Mouse (Mus musculus): ENCODE measurements around the gene Olfr718-ps1. TPM values are rescaled to one million over a fixed set of nuclear protein-coding genes. Genes with fewer than 3 reads are reported as not detected.

Olfr718-ps1 gene
- polyA plus RNA-seq, 1 experiment from 2014 or later, result 0.04 TPM

GRCm38 (mm10) chr5:143175970-143176369 is 28.6 kb upstream of the Olfr718-ps1 start:
- Histone ChIP-seq H3K27ac (ENCODE audit: low read depth, low read length) (no peak overlapping the region), H3K4me1 (ENCODE audit: control insufficient read depth, insufficient read depth, low read length) (peaks cover 11% of the 10 kb centered on the region; the same call in 1 of the 2 replicates), H3K36me3 (ENCODE audit: control insufficient read depth, insufficient read depth, low read length) (peaks cover 61% of the 10 kb centered on the region), H3K4me2 (ENCODE audit: low read depth, low read length) (no peak overlapping the region), H3K9ac (replicated peaks; ENCODE audit: low read depth, low read length) (no peak overlapping the region), H3K4me3 (ENCODE audit: low read depth, low read length) (no peak overlapping the region), H3K27me3 (ENCODE audit: control insufficient read depth, insufficient read depth, low read length) (no peaks in the 10 kb centered on the region), H3K9me3 (ENCODE audit: control insufficient read depth, low read length) (no peaks in the 10 kb centered on the region)
- WGBS, result 97% methylated on average over 4 of the region's 4 CpGs
- ATAC-seq (ENCODE audit: low read depth), result no peak

DNA sequence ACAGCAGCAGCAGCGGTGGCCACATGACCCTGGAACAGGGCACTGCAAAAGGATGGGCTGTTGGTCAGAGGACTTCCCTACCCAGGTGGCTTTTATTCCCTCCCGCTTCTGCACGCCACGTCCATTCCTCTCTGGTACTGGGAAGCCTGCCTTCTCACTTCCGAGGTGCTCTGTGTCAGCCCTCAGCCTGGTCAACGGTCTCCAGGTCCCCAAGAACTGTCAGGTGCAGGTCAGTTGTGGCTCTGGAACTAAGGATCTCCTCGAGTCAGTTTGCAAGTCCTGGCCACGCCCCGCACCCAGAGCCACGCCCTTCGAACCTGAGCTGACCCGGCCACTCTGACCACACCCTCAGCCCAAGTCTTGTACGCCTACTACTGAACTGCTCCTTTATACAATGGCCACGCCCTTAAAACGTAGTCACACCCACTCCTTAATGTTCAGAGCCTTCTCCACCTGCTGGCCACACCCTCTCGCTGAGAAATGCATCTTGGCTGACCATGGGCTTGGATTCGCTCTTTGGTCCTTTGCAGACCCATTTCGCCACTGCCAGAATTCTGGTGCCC is 18.2 kb upstream of the Olfr718-ps1 start:
- Histone ChIP-seq H3K27ac (ENCODE audit: low read depth, low read length) (no peak overlapping the region), H3K36me3 (ENCODE audit: control insufficient read depth, insufficient read depth, low read length) (no peaks in the 10 kb centered on the region), H3K4me1 (ENCODE audit: control insufficient read depth, insufficient read depth, low read length) (no peaks in the 10 kb centered on the region), H3K4me3 (ENCODE audit: low read depth, low read length) (no peak overlapping the region), H3K4me2 (ENCODE audit: low read depth, low read length) (no peak overlapping the region), H3K27me3 (ENCODE audit: control insufficient read depth, insufficient read depth, low read length) (no peaks in the 10 kb centered on the region), H3K9ac (replicated peaks; ENCODE audit: low read depth, low read length) (no peak overlapping the region), H3K9me3 (ENCODE audit: control insufficient read depth, low read length) (no peaks in the 10 kb centered on the region)
- 15% methylated on average over 18 of the region's 18 CpGs for WGBS
- no peak for ATAC-seq (ENCODE audit: low read depth)

DNA sequence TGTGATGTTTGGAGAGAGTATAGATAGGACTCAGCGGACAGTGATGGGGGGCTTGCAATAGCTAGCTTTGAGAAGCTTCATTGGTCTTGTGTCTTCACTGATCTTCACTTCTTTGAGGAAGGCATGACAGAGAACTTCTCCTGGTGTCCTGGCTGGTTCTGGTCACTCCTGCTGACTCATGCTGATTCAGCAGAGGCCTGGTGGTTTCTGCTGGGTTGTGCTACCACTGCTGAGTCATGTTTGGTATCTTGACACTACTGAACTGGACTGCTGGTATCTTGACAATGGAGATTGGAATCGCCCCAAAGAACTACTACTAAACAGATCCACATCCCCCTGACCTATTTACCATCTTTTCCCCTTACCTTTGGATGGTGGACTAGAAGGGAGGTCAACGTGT is 8.2 kb upstream of the Olfr718-ps1 start:
- Histone ChIP-seq H3K9me3 (ENCODE audit: control insufficient read depth, low read length) (no peaks in the 10 kb centered on the region), H3K27ac (ENCODE audit: low read depth, low read length) (no peak overlapping the region), H3K4me3 (ENCODE audit: low read depth, low read length) (no peak overlapping the region), H3K4me2 (ENCODE audit: low read depth, low read length) (no peak overlapping the region), H3K9ac (replicated peaks; ENCODE audit: low read depth, low read length) (no peak overlapping the region), H3K4me1 (ENCODE audit: control insufficient read depth, insufficient read depth, low read length) (no peaks in the 10 kb centered on the region), H3K36me3 (ENCODE audit: control insufficient read depth, insufficient read depth, low read length) (no peaks in the 10 kb centered on the region), H3K27me3 (ENCODE audit: control insufficient read depth, insufficient read depth, low read length) (peaks cover 5% of the 10 kb centered on the region)
- ATAC-seq (ENCODE audit: low read depth), result no peak
- WGBS, result 86% methylated on average over 3 of the region's 3 CpGs

DNA sequence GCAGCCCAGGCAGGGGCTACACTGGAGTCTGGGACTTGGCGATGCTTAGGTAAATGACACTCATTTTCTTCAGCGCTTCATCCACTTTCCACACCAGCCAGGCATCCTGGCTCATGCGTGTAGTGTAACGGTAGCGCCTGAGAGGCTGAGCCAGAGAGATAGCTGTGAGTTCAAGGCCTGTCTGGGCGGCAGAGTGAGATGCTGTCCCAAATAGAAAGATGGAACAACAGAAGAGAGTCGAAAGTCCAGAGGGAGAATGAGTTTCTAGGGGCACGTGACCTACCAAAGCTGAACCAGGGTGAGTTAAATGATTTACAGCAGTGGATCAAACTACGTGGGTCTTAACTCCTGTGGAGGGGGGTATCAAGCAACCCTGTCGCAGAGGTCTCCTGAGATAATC is 6.4 kb upstream of the Olfr718-ps1 start:
- H3K9ac ChIP-seq (replicated peaks; ENCODE audit: low read depth, low read length), result no peak overlapping the region
- H3K4me2 ChIP-seq (ENCODE audit: low read depth, low read length), result no peak overlapping the region
- ATAC-seq (ENCODE audit: low read depth), result no peak
- H3K9me3 ChIP-seq (ENCODE audit: control insufficient read depth, low read length), result no peaks in the 10 kb centered on the region
- no peak overlapping the region for H3K27ac ChIP-seq (ENCODE audit: low read depth, low read length)
- H3K27me3 ChIP-seq (ENCODE audit: control insufficient read depth, insufficient read depth, low read length), result peaks cover 5% of the 10 kb centered on the region
- 92% methylated on average over 10 of the region's 10 CpGs for WGBS
- no peaks in the 10 kb centered on the region for H3K36me3 ChIP-seq (ENCODE audit: control insufficient read depth, insufficient read depth, low read length)
- H3K4me1 ChIP-seq (ENCODE audit: control insufficient read depth, insufficient read depth, low read length), result no peaks in the 10 kb centered on the region
- H3K4me3 ChIP-seq (ENCODE audit: low read depth, low read length), result no peak overlapping the region

DNA sequence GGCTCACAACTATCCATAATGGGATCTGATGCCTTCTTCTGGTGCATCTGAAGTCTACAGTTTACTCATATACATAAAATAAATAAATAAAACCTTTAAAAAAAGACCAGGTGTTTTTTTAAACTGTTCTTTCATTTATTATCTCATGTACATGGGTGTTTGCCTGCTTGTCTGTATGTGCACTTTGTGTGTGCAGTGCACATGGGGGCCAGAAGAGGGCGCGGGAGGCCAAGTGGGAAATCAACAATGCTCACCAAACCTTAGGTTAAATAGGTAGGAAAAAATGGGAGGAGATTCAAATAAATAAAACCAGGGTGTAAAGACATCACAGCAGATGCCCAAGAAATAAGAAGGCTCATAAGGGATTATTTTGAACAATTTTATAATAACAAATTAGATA is 2.7 kb upstream of the Olfr718-ps1 start:
- H3K36me3 ChIP-seq (ENCODE audit: control insufficient read depth, insufficient read depth, low read length), result no peaks in the 10 kb centered on the region
- no peak overlapping the region for H3K4me3 ChIP-seq (ENCODE audit: low read depth, low read length)
- H3K4me2 ChIP-seq (ENCODE audit: low read depth, low read length), result no peak overlapping the region
- H3K9ac ChIP-seq (replicated peaks; ENCODE audit: low read depth, low read length), result no peak overlapping the region
- no peak overlapping the region for H3K27ac ChIP-seq (ENCODE audit: low read depth, low read length)
- no peak for ATAC-seq (ENCODE audit: low read depth)
- no peaks in the 10 kb centered on the region for H3K4me1 ChIP-seq (ENCODE audit: control insufficient read depth, insufficient read depth, low read length)
- no peaks in the 10 kb centered on the region for H3K27me3 ChIP-seq (ENCODE audit: control insufficient read depth, insufficient read depth, low read length)
- WGBS, result 93% methylated on average over 2 of the region's 2 CpGs
- no peaks in the 10 kb centered on the region for H3K9me3 ChIP-seq (ENCODE audit: control insufficient read depth, low read length)

DNA sequence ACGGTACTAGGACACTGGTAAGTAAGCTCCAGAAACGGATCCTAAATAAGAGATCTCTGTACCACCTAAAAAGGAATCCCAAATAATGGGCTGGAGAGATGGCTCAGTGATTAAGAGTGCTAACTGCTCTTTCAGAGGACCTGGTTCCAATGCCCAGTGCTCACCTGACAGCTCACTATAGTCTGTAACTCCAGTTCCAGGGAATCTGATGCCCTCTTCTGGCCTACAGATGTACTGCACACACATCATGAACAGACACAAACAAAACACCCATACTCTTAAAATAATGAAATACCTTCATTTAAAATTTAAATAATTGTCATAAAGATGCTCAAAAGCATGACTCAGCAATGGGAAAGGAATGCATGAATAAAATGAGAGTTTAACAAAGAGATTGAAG is 2.2 kb upstream of the Olfr718-ps1 start:
- H3K4me1 ChIP-seq (ENCODE audit: control insufficient read depth, insufficient read depth, low read length), result no peaks in the 10 kb centered on the region
- no peak overlapping the region for H3K27ac ChIP-seq (ENCODE audit: low read depth, low read length)
- H3K36me3 ChIP-seq (ENCODE audit: control insufficient read depth, insufficient read depth, low read length), result no peaks in the 10 kb centered on the region
- H3K27me3 ChIP-seq (ENCODE audit: control insufficient read depth, insufficient read depth, low read length), result no peaks in the 10 kb centered on the region
- no peaks in the 10 kb centered on the region for H3K9me3 ChIP-seq (ENCODE audit: control insufficient read depth, low read length)
- no peak for ATAC-seq (ENCODE audit: low read depth)
- H3K4me2 ChIP-seq (ENCODE audit: low read depth, low read length), result no peak overlapping the region
- 95% methylated on average over 2 of the region's 2 CpGs for WGBS
- no peak overlapping the region for H3K4me3 ChIP-seq (ENCODE audit: low read depth, low read length)
- H3K9ac ChIP-seq (replicated peaks; ENCODE audit: low read depth, low read length), result no peak overlapping the region

- H3K9me3 ChIP-seq (ENCODE audit: control insufficient read depth, low read length), result no peaks in the 10 kb centered on the region
- ATAC-seq (ENCODE audit: low read depth), result no peak
- no peak overlapping the region for H3K4me3 ChIP-seq (ENCODE audit: low read depth, low read length)
- H3K36me3 ChIP-seq (ENCODE audit: control insufficient read depth, insufficient read depth, low read length), result no peaks in the 10 kb centered on the region
- no peaks in the 10 kb centered on the region for H3K27me3 ChIP-seq (ENCODE audit: control insufficient read depth, insufficient read depth, low read length)
- no peak overlapping the region for H3K4me2 ChIP-seq (ENCODE audit: low read depth, low read length)
- no peak overlapping the region for H3K27ac ChIP-seq (ENCODE audit: low read depth, low read length)
- H3K4me1 ChIP-seq (ENCODE audit: control insufficient read depth, insufficient read depth, low read length), result no peaks in the 10 kb centered on the region
- H3K9ac ChIP-seq (replicated peaks; ENCODE audit: low read depth, low read length), result no peak overlapping the region
- WGBS, result 88% methylated on average over 5 of the region's 5 CpGs
These were observed 1.3 kb upstream of the Olfr718-ps1 start for GRCm38 (mm10) chr5:143148661-143149060.

DNA sequence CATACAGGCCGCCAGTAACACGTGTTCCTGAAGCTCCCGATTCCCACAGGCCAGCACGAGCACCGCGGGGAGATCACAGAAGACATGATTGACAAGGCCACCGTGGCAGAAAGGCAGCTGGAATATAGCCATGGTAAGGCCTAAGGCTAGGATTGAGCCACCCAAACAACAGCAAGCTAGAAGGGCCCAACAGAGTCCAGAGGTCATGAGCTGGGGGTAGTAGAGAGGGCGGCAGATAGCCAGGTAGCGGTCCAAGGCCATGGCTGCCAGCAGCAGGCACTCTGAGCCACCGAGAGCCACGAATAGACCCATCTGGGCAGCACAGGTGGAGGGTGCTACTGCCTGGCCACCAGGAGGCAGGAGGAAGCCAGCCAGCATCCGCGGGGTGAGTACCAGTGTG is 9.8 kb downstream of the Olfr718-ps1 start:
- WGBS, result 90% methylated on average over 13 of the region's 13 CpGs
- Histone ChIP-seq H3K4me1 (ENCODE audit: control insufficient read depth, insufficient read depth, low read length) (no peaks in the 10 kb centered on the region), H3K36me3 (ENCODE audit: control insufficient read depth, insufficient read depth, low read length) (no peaks in the 10 kb centered on the region), H3K27ac (ENCODE audit: low read depth, low read length) (no peak overlapping the region), H3K27me3 (ENCODE audit: control insufficient read depth, insufficient read depth, low read length) (no peaks in the 10 kb centered on the region), H3K4me2 (ENCODE audit: low read depth, low read length) (no peak overlapping the region), H3K4me3 (ENCODE audit: low read depth, low read length) (no peak overlapping the region), H3K9me3 (ENCODE audit: control insufficient read depth, low read length) (no peaks in the 10 kb centered on the region), H3K9ac (replicated peaks; ENCODE audit: low read depth, low read length) (no peak overlapping the region)
- ATAC-seq (ENCODE audit: low read depth), result no peak

- Histone ChIP-seq H3K9me3 (ENCODE audit: control insufficient read depth, low read length) (no peaks in the 10 kb centered on the region), H3K9ac (replicated peaks; ENCODE audit: low read depth, low read length) (no peak overlapping the region), H3K4me3 (ENCODE audit: low read depth, low read length) (no peak overlapping the region), H3K27ac (ENCODE audit: low read depth, low read length) (no peak overlapping the region), H3K27me3 (ENCODE audit: control insufficient read depth, insufficient read depth, low read length) (no peaks in the 10 kb centered on the region), H3K36me3 (ENCODE audit: control insufficient read depth, insufficient read depth, low read length) (no peaks in the 10 kb centered on the region), H3K4me1 (ENCODE audit: control insufficient read depth, insufficient read depth, low read length) (no peaks in the 10 kb centered on the region), H3K4me2 (ENCODE audit: low read depth, low read length) (no peak overlapping the region)
- WGBS, result 94% methylated on average over 7 of the region's 7 CpGs
- no peak for ATAC-seq (ENCODE audit: low read depth)
These were observed 12.3 kb downstream of the Olfr718-ps1 start for GRCm38 (mm10) chr5:143135042-143135441.
